Mouse (Mus musculus) kidney, postnatal 25 days (tissue): ENCODE results near the gene Cdk19.

ENCODE experiments used
- DNase-seq, 2 experiments: peaks; one replicate each; pipeline ENCODE4 v3.0.0; 2021; ENCODE audit warnings: mixed read lengths in 2 of 2

Cdk19 gene

DNA sequence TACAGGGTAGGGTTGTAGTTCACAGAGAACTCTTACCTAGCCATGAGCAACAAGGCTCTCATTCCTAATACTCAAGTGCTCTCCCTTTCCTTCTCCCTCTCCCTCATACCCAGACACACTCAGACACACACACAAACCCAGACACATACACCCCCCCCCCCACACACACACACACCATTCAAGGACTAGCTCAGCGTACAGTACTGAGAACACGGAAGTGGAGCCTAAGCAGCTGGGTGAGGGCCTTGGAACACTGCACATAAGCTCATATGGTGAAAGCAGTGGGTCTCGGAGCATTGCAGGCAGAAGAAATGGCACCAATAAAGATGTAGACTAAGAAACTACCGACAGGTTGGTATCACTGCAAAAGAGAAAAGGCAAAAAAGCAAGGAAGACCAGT is 105.2 kb downstream of the Cdk19 start:
- DNase-seq = no peak

DNA sequence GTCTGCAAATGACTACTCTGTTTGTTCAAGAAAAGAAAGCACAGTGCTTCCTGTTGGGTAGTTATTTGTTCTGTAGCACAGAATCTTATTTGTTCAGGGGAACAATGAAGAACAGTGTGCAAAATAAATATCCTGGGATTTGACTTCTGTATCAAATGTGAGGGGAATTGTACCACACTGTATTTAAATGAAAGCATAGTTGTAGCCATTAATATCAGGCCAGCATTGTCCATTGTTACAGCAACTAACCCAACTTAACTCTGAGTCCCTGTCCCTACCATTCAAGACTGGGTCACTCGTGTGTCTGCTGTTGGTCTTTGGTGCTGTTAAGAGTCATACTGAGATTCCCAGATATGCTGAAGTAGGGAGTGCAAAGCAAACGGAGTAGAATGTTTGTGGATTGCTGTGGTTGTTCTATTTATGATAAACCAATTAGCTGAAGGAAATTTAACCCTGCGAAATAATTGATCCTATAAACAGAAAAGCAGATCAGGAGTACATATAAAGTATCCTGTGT is 106.8 kb downstream of the Cdk19 start:
- no peak for DNase-seq

DNA sequence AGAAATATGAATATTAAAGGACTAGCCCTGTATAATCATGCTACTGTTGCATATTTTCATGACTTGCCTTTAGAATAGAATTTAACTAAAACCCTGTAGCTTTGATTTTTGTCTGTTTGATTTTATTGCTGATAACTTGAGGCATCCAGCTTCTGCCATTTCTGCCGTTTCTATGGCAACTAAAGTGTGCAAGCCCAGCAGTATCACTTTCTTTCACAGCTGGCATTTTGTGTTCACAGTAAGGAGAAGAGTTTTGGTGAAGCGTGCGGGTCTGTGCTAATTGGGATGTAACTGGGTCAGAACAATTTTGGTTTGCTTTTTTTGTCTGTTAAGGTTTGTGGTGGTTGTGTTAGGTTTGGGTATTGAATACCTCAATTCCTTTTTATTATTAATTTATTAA is 107.3 kb downstream of the Cdk19 start:
- no peak for DNase-seq

DNA sequence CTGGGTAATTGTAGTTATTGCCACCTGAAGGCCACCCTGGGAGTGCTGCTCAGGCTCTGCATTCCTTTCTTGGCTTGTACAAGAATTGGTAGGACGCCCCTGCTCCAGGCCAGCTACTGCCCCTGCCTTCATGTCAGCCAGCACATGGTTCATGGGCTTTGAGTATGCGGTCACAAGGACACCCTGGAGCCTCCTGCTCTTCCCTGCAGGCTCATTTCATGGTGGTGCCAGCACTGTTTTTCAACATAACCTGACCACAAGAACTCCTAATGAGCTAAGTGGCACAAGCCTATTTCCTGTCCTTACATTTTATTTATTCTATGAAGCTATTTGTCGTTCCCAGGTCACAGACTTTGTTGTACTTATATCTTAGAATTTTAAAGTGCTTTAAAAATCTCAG is 107.9 kb downstream of the Cdk19 start:
- no peak for DNase-seq

DNA sequence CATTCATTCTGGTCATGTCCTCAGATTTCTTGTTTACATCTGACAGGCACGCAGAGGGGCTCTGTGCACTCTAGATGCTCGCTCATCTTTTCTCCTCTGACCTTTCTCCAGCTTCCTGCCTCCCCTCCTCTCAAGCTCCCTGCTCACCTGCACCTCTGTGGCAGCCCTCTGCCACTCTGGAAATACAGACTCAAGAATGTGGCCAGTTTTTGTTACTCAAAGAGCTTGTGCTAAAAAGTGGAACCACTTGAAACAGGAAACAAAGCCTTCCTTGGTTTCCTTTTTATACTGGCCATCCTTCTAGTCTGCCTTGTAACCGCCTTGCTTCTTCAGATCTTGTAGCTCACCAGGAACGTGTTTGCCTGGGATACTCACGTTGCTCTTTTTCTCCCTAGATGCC is 108.6 kb downstream of the Cdk19 start:
- DNase-seq = no peak

DNA sequence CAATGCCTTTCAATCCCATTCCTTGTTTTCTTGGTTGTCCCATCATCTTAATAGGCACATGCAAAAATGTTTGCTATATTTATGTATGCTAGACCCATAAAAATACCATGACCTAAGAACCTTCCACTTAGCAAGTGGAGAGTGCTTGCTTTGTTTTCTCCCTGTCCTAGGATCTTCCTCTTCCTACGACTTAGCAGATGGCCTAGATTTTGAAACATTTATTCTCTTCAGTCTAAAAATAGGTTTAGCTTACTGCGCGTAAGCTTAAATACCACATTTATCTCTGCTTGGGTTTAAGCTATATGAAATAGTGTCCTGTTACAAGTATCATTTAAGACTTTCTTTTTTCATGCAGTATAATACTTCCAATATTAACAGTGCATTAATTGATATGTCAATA is 109.1 kb downstream of the Cdk19 start:
- no peak for DNase-seq

DNA sequence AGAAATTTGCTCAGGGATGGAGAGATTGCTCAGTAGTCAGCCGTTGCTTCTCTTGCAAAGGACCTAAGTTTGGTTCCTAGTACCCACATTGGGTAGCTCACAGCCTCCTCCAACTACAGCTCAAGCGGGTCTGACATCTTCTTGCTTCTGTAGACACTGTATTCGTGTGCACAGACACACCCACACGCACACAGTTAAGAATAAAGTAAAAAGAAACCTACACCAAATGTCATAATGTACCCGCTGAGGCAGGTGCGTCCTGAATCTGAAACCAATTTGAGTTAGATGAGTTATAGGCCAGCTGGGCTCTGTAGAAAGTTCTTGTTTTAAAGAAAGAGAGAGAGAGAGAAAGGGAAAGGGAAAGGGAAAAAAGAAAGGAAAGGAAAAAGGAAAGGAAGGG is 110.2 kb downstream of the Cdk19 start:
- DNase-seq = no peak

DNA sequence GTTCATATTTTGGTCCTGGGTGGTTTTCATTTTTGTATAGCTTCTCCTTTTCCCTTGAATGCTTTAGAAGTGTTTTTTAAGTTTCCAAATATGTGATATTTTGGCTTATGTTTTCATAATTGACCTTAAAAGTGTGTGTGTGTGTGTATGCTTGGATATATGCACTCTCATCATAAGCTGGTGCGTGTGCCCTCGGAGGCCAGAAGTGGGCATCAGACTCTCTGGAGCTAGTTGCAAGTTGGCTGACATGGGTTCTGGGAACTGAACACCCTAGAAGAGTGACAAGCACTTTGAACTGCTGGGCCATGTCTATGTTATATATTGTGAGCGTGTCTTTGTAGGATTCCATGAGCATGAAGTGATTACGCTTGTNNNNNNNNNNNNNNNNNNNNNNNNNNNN is 110.8 kb downstream of the Cdk19 start:
- DNase-seq = no peak

DNA sequence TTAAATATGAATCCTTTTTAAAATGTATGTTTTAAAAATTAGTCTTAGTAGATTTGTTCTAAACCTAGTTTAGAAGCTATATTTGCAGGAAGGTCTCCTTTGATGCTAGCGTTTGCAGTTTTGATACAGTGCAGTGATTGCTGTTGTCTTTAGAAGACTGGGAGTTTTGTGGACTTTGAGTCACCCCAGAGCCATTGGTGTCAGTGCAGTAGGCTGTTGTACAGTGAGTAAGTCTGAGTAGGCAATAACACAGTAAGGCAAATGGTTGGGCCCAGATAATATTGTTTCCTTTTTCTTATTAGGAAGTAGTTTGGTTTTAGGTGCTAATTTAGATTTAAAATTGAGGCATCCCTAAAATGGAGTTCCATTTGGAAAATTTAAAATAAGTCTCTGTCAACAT is 117.8 kb downstream of the Cdk19 start:
- DNase-seq = no peak

DNA sequence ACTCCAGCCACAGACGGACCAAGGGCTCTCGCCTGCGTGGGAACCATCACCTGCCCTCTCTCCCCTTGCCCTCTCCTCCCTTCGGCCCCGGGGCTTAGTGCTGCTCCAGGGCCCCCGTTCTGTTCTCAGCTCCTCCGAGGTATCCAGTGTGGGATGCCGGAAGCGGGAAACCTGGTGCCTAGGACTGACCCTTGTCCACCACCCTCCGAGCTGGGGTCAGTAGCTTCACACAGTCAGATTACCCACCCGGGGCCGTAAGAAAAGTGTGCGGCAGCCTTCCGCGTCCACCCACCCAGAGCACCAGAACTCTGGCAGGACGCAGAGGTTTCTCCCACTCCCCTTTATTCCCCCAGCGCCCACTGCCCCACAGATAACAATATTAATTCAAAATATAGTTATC is 119.8 kb downstream of the Cdk19 start:
- DNase-seq = no peak

DNA sequence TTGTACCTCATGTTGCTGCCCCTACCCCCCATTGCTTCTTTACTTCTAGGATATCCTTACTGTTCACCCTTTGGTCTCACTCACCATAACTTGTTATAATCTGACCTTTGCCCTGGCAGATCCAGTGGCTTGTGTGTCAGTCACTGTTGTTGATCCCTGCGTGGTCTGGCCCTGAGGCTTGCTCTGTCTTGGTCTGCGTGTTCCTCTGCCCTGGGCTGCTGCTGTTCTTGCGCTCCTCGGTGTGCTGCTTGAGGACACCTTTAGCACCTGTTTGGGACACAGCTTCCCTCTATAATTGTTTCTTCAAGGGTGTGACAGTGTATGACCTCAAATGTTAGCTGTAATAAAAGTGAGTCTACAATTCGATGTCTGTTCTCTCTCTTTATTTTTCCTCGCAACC is 122.0 kb downstream of the Cdk19 start:
- DNase-seq = no peak

DNA sequence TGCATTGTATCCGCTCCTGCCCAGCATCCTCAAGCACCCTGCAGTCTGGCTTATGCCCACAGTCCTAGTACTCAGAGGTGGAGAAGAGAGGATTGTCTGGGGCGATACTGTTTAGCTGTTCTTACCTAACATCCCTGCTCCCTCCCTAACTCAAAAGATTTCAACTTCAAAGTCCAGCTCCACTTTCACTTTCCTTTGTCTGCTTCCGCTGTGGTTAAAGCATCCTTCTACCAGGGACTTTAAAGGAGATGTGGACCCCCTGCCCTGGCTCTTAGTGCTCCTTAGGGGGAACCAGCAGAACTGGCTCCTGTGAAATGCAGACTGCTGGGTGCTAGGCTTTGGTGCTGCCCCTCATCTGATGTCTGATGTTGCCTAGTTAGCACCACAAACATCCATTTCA is 122.9 kb downstream of the Cdk19 start:
- no peak for DNase-seq

DNA sequence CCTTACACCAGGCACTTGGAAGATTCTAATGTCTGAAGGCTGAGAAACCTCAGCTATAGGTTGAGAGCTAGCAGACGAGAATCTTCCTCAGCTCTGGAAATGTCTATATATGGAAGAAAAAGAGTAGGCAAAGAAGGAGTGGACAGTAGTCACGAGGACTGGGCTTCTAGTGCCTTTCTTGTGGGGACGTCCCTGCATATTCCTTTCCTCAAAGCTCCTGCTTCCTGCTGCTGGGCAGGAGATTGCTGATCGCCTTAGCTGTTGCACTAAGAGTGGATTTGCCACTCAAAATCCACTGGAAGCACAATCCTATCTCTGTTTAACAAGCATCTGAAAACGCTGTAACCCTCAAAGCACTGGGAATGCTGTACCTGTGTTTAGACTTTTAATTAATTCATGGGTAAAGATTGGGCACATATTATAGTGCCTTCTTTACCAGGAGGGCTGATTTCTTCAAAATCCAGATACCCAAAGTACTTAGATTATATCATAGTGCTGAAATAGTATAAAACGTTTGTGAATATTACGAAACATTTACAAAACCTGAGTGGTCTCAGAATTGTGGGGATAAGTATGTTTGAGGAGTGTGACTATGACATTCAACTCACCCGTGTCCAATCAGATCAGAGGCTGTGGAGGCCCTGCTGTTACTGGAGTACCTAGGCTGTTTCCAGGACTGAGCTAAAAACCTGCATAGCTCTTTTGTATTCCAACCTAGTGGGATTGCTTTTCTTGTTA is 128.0 kb downstream of the Cdk19 start:
- no peak for DNase-seq

DNA sequence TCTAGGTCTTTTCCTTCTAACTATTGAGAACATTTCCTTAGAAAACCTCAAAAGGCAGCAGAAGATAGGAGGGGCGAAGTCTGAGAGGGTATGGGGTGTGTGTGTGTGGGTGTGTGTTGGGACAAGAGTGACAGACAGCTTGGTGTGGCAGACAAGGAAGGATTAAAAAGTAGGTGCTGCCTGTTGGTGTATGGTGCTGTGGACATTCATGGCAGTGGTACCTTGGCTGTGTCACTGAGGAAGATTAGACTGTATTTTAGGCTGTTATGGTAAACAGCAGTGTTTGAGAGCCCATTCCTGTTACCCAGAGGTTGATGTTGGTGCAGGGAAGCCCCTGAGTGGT is 128.5 kb downstream of the Cdk19 start:
- DNase-seq = no peak

DNA sequence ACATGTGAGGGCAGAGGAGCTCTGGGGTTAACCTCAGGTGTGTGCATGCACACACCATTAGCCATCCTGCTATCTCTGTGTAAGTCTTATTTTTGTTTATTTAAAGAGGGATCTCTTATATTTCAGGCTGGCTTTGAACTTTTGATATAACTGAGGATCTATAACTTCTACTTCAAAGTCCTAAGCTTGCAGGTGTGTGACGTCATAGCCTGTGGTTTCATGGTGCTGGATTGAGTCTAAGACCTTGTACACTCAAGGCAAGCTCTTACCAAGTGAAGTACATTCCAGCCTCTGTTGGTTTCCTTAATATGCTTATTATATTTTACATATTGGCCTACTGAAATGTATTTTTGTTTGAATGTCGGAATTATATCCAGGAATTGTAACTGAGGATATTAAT is 129.8 kb downstream of the Cdk19 start:
- no peak for DNase-seq

DNA sequence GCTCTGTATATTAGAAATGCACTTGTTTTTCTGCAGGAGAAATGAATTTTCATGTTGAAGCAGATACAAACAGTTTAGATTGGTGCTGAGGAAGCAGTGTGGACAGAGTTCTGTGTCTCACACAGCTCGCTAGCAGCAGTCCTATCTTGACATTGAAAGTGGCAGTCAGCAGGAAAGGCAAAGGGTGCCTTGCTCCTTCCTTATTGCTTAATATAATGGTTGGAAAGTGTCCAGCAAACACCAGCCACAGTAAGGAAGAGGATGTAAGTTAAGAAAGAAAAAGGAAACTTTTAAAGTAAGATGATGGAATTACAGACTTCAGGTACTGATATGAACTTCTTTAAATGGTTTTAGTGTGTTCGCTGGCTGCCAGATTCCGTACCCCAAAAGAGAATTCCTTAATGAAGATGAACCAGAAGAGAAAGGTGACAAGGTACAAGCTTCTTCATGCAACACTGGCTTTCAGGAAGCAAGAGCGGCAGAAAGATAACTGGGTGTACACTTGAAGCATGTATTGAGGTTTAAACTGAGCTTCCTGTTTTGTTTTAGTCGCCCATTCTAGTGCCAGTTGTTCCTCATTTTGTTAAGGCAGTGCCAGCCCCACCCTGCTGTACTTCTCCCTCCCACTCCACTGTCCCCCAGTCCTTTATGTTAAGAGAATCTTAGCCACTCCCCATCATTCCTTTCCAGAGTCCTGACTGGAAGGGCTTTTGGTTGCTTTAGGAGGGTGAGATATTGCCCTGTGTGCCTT is 137.3 kb downstream of the Cdk19 start:
- no peak for DNase-seq

DNA sequence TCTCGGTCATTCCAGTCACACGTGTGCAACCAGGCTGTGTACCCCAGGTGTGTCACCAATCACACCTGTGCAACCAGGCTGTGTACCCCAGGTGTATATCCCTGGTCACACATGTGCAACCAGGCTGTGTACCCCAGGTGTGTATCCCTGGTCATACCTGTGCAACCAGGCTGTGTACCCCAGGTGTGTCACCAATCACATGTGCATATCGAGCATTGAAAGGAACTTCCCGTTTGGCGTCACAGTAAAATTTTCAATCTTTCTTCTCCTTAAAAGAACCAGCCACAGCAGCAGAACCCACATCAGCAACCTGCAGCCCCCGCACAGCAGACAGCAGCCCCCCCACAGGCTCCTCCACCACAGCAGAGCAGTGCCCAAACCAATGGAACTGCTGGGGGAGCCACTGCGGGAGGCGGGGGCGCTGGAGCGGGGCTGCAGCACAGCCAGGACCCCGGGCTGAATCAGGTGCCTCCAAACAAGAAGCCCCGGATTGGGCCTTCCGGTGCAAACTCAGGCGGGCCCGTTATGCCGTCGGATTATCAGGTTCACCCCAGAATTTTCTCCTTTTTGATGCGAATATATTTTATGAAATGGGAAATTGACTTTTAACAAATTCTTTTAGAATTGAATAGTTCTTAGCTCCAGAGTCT is 138.2 kb downstream of the Cdk19 start:
- DNase-seq = no peak

DNA sequence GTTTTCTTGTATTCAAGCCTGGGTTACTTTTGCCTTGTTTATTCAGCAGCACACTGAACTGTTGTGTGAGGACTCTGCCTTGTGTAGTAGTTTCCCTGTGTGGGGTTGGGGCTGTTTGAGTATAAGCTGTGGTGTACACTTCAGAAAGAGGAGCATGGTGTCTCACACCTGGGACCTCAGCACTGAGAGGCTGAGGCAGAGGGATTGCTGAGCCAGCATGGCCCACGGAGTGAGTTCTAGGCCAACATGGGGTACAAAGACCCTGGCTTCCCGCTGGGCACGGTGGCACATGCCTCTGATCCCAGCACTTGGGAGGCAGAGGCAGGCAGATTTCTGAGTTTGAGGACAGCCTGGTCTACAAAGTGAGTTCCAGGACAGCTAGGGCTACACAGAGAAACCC is 139.3 kb downstream of the Cdk19 start:
- no peak for DNase-seq

DNA sequence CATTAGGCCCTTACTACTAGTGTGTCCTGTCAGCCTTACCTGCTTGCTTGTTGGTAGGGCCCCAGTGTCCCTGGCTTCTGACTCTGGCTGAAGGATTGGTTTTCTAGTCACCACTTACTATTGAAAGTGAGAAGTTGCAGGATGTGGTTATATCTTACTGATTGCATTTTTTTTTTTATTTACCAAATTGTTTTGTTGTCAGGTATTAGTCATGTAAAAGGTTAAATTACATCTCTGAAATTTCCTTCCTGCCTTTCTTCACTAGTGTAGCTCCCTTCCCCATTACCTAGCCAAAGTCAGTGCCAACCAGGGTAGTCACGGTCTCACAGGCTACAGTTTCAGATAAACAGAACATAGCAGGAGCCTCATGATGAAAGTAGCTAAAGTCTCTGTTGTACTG is 139.9 kb downstream of the Cdk19 start:
- no peak for DNase-seq

DNA sequence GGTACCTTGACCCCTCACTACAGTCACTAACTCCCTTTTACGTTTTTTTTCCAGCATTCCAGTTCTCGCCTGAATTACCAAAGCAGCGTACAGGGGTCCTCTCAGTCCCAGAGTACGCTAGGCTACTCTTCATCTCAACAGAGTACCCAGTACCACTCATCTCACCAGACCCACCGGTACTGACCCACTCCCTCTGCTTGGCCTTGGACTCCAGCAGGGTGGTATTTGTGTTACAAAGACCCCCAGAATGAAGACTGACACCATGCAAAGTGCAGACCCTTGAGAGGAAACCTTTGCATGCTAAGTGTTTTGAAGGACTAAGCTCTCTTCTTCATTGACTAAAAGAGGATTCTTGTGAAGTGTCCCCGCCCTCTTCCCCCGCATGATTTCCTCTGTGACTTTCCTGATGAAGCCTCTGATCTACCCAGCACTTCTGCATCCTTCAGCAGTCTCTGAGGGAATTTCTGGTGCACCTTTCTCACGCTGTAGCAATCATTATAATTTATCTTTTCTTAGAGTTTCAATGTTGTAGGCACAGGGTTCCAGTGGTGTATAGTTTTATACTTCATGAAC is 140.3 kb downstream of the Cdk19 start:
- DNase-seq = no peak

DNA sequence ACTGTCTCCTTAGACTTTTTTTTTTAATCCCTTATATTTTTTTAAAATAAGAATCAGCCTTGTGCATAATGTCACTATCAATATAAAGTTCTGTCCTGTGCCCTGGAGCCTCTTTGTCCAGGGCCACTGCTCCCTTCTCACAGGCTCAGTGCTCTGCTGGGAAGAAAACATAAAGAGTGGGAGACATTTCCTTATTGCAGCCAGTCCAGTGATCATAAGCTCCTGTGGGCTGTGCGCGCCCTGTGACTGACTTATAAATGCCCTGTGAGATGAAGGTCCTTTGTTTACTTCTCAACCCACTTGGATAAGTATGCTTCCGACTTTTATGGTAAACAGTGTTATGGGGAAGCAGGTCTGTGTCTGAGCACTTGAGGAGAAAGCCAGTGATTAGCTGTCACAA is 142.2 kb downstream of the Cdk19 start:
- DNase-seq = no peak

DNA sequence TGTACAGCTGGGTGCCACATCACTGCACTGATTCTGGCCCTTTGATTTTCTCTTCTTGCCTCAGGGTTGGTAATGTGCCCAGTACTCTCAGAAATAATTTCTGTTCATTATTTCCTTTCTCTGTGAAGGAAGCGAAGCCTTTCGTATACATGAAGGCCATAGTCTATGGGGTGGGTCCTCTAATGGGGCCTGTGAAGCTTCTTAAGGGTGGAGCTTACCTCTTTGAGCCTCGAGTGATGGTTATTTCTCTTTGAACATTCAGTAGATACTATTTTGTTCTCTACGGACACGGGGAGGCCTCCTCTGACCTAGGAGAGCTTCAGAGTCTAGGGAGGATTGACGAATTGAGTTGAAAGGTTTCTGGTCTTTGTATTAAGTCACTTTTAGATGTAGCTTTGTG is 142.9 kb downstream of the Cdk19 start:
- no peak for DNase-seq

DNA sequence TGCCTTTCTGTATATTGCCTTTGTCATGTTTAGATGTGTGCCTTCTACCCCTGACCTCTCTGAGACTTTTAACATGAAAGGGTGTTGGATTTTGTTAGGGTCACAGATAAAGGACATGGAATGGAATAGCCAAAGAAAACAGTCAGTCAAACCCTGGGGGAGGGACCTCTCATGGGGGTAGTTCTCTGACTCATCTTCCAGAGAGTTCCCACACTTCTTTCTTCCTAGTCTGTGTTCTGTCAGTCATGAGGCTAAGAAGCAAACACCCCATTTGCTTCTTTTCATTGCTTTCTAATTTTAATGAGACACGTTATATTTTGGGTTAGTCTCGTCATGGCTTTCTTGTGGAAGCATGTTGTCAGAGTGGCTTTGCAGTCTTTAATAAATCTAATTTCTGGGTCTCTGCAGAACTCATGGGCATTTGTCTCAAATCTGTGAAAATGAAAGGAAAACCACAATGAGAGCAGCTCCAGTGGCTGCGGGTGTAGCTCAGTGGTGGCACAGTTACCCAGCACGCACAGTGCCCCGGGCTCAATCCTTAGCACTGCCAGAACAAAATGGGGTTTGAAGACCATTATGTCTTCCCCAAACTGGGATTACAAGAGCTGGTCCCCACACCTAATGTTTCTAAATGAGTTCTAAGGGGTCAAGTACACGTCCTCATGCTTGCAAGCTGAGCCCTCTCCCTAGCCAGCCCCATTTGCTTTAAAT is 149.9 kb downstream of the Cdk19 start:
- no peak for DNase-seq
